Mouse (Mus musculus) skeletal muscle tissue, adult 2 months (tissue): ENCODE results near the gene Olfr273.
"Not testable (repeated sequence)": the region's sequence is repeated elsewhere in the genome, so short reads cannot be mapped to it uniquely, and the experiment has no call there.

ENCODE experiments used
- DNase-seq: peaks from one replicate; pipeline ENCODE4 v3.0.0-alpha.2; 2012; ENCODE audit warnings: low read depth, low spot score

Olfr273 gene

GRCm38 (mm10) chr4:52859136-52859535 is at the start of gene Olfr273:
Gene Olfr273 (minus strand): TSS chr4:52859236.
- no peak for DNase-seq

- no peak for DNase-seq
Observed at GRCm38 (mm10) chr4:52864156-52864555, 5.1 kb upstream of the Olfr273 start.

DNA sequence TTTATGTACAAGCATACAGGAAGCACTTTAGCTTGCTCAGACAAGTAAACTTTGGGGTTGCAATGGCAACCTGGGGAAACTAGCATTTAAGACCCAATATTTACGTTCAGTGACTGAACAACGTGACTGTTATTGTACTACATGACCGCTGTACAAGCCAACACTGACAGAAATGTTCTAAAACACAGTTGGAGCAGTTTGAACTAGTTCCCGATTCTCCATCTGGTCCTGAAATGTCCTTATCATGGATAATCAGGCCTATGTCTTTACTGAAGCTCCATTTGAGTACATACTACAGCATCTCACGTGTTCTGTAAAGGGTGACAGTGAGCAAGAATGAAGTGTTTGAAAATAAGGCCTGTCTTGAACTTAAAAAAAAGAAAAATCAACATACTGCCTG is 9.4 kb downstream of the Olfr273 start:
- DNase-seq: no peak

GRCm38 (mm10) chr4:52849039-52849635 is 9.9 kb downstream of the Olfr273 start:
- DNase-seq: no peak

- not testable (repeated sequence) for DNase-seq
Observed at GRCm38 (mm10) chr4:52845411-52845810, 13.6 kb downstream of the Olfr273 start.

DNA sequence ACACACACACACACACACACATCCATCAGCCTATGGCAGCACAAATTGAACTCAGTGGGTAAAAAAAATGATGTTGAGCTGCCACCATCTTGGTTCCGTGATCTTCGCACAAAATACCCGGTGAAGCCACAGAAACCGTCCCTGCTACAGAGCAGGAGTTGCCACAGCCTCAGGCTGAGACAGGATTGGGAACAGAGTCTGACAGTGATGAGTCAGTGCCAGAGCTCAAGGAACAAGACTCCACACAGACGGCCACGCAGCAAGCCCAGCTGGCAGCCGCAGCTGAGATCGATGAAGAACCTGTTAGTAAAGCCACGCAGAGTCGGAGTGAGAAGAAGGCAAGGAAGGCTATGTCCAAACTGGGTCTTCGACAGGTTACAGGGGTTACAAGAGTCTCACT is 37.7 kb downstream of the Olfr273 start:
- no peak for DNase-seq

GRCm38 (mm10) chr4:52814304-52814703 is 44.7 kb downstream of the Olfr273 start, which contains the start of gene Olfr275:
Gene Olfr275 (plus strand): TSS chr4:52814604.
- DNase-seq: no peak

DNA sequence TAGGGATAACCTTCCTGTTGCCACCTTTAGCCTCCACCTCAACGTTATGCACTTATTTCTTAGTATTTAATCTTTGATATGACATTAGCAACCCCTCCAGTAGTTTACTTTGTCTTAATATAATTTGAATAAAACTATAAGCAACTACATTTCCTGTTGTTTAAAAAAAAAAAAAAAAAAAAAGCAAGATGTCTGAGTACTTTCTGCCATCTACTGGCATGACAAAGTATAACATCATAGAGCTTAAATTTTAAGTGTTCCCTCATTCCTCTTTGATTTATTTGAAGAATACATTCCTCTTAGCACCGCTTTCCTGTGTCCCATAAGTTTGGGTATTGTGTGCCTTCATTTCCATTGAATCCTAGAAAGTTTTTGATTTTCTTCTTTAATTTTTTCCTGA is 47.2 kb downstream of the Olfr273 start:
- no peak for DNase-seq
